Mouse (Mus musculus) limb, embryonic 13.5 days (tissue): ENCODE measurements around the gene Ctrc. TPM values are rescaled to one million over a fixed set of nuclear protein-coding genes. Genes with fewer than 3 reads are reported as not detected.

ENCODE experiments used
- ATAC-seq: fragments of 200-750 bp; cut with Nextera tagmentation; 2 replicates; pipeline ENCODE4 v1.8.0; 2017; ENCODE audit warnings: low read depth, moderate number of reproducible peaks, moderate TSS enrichment; ENCODE audit not compliant: low FRiP score
- H3K27ac ChIP-seq: fragments of 300-500 bp; sonication (generic); 2 replicates; pipeline ENCODE4 v1.5.1; 2015; ENCODE audit warnings: inconsistent platforms, mild to moderate bottlenecking, moderate library complexity
- H3K27me3 ChIP-seq: fragments of 300-500 bp; sonication (generic); 2 replicates; pipeline ENCODE4 v1.6.1; 2015; ENCODE audit warnings: mild to moderate bottlenecking, inconsistent platforms
- H3K36me3 ChIP-seq: fragments of 300-500 bp; sonication (generic); 2 replicates; pipeline ENCODE4 v1.6.1; 2015; ENCODE audit warnings: inconsistent platforms, mild to moderate bottlenecking, moderate library complexity
- H3K4me1 ChIP-seq: fragments of 300-500 bp; sonication (generic); 2 replicates; pipeline ENCODE4 v1.6.1; 2015; ENCODE audit warnings: inconsistent platforms
- H3K4me2 ChIP-seq: fragments of 300-500 bp; sonication (generic); replicated peaks from 2 replicates; pipeline ENCODE4 v1.6.1; 2015; ENCODE audit warnings: inconsistent platforms, mild to moderate bottlenecking, moderate library complexity
- H3K4me3 ChIP-seq: fragments of 300-500 bp; sonication (generic); 2 replicates; pipeline ENCODE4 v1.5.1; 2015; ENCODE audit warnings: moderate library complexity, mild to moderate bottlenecking, inconsistent platforms
- H3K9ac ChIP-seq: fragments of 300-500 bp; sonication (generic); 2 replicates; pipeline ENCODE4 v1.6.1; 2015; ENCODE audit warnings: mild to moderate bottlenecking, inconsistent platforms
- H3K9me3 ChIP-seq: fragments of 300-500 bp; sonication (generic); 2 replicates; pipeline ENCODE4 v1.6.1; 2016; ENCODE audit warnings: inconsistent platforms
- WGBS: fragments of 180-500 bp; shearing (Covaris S2); methylation state at CpG from one replicate; pipeline ENCODE4 v1.1.7; 2015; 5-methylcytosine and 5-hydroxymethylcytosine counted together
- polyA plus RNA-seq: library from polyadenylated mRNA; unstranded; fragments of >200 nt; fragmentation: Nextera tagmentation; extraction: Ambion mirVana; gene quantifications from 2 replicates; pipeline ENCODE4 v1.2.1, GENCODE M21; 2015

Gene Ctrc
- polyA plus RNA-seq, 1 experiment from 2014 or later = not detected

DNA sequence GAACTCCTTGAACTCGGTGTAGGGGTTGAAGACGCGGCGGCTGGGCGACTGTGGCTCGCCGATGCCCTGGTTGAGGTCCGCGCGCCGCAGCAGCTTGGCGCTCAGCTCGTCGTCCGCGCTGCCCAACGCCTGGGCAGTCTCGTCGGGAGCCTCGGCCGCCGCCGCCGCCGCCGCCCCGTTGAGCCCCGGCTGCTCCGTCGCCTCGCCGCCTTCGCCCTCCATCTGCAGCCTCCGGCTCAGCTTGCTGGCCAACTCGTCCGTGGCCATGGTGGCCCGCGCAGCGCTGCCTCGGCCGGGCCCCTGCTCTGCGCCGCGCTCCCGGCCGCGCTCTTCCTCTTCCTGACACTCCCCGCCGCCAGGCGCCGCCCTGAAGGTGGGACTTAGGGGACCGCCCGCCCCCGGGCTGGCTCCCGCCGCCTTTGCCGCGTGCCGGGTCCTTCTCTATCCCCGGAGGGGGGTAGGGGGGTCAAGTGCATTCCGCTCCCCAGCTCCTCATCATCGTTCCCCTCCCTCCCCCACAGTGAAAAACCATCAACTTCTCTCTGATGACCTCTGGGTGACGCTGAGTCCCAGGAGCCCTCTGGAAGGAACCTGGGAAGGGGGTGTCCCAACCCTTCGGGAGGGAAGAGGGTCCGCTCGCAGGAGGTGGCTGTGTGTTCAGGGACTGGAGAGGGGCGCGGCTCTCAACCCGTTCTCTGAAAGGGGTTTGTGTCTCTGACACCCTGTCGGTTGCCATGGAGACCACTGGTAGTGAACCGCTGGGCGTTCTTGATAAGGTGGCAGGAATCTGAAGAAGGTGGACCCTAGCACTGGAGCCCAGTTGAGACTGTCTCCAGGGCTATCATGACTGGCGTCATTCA, 28.7 kb upstream of the Ctrc start, which contains the start of gene Efhd2:
Efhd2 (minus strand) TSS at position 320 of the 860 bp plus-strand sequence.
- peaks cover 39% of the 10 kb centered on the region for H3K4me1 ChIP-seq
- WGBS = under 1% methylated on average over 62 of the region's 73 CpGs
- peaks cover 9% of the 10 kb centered on the region; the same call in 1 of the 2 replicates for H3K36me3 ChIP-seq
- peak; percentile 89 for ATAC-seq
- peak within 1 kb of the TSS; percentile 82 for H3K9ac ChIP-seq
- H3K4me2 ChIP-seq = peak within 1 kb of the TSS; percentile 92
- H3K9me3 ChIP-seq = no peaks in the 10 kb centered on the region
- H3K27me3 ChIP-seq = peaks cover 19% of the 10 kb centered on the region
- H3K4me3 ChIP-seq = peak within 1 kb of the TSS; percentile 73
- H3K27ac ChIP-seq = no peak within 1 kb of the TSS

DNA sequence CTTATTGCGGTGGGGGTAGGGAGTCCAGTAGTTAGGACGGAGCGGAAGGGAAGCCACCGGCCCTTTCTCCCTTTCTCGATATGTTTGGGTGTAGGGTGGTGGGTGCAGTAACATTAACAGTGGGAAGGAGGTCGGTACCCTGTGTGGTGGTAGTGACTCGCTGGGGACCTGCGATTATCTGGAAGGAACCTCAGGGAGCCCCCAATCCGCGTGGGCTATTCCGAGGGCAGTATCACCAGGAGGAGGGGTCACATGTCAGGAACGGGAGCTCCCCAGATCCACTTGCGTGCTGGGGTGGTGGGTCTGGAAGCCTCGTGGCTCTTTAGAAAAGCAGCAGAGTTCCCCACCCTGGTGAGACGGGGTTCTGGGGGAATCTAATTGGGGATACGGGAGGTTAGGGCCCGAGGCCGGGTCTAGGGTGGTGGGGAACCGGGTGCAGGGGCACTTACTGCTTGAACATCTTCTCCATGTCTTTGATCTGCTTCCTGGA, 28.0 kb upstream of the Ctrc start:
- Histone ChIP-seq H3K4me2 (peak overlapping the region; percentile 92), H3K4me3 (peak overlapping the region; percentile 73), H3K36me3 (peaks cover 9% of the 10 kb centered on the region; the same call in 1 of the 2 replicates), H3K4me1 (peaks cover 43% of the 10 kb centered on the region), H3K9ac (peak overlapping the region; percentile 82), H3K27ac (no peak overlapping the region), H3K9me3 (no peaks in the 10 kb centered on the region), H3K27me3 (peaks cover 16% of the 10 kb centered on the region)
- WGBS = 3% methylated on average over 19 of the region's 19 CpGs
- peak; percentile 4; the same call in 1 of the 2 replicates for ATAC-seq

DNA sequence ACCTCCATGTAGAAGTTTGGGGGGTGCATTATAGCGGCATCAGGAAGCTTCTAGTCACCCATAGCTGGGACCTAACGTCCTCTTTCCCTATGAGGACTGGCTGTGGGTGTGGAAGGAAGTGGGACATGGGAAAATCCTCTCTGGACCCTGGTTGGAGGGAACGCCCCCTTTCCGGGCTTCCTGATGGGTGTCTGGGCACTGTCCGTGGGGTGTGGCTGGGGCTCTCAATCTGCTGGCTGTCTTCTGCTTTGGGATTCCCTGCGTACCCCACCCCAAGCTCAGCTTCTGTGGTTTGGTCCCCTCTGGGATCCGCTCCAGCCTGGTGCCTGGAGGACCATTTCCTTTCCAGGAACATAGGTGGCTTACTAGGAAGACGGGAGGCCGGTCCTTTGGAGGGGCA, 26.8 kb upstream of the Ctrc start:
- no peak for ATAC-seq
- peak overlapping the region; percentile 73 for H3K4me3 ChIP-seq
- peaks cover 13% of the 10 kb centered on the region for H3K27me3 ChIP-seq
- no peaks in the 10 kb centered on the region for H3K9me3 ChIP-seq
- H3K9ac ChIP-seq = 0 out of 2 replicates have a peak overlapping the region, but pooled peaks have one; percentile 82
- 83% methylated on average over 9 of the region's 9 CpGs for whole genome bisulfite sequencing
- no peak overlapping the region for H3K27ac ChIP-seq
- peaks cover 9% of the 10 kb centered on the region; the same call in 1 of the 2 replicates for H3K36me3 ChIP-seq
- H3K4me1 ChIP-seq = peaks cover 48% of the 10 kb centered on the region
- H3K4me2 ChIP-seq = peak overlapping the region; percentile 92

DNA sequence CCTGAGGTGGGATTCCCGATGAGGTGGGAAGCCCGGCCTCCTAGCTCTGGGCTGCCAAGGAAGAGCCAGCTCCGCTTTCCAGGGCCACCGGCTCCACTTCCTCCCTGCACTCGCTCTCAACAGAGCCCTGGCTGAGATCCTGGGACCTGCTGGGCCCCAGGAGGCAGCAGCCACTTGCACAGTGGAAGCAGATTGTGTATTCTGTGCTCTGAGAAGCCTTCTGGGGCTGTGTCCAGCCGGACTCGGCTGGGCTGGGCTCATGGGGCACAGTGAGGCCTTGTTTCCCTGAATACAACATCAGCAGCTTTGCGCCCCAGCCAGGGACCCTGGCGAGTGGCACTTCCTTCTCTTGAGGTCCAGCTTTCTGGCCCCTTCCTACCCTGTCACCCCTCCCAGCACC, 25.8 kb upstream of the Ctrc start:
- peaks cover 9% of the 10 kb centered on the region; the same call in 1 of the 2 replicates for H3K36me3 ChIP-seq
- peak overlapping the region; percentile 92 for H3K4me2 ChIP-seq
- 0 out of 2 replicates have a peak overlapping the region, but pooled peaks have one; percentile 1 for H3K9ac ChIP-seq
- peaks cover 7% of the 10 kb centered on the region for H3K27me3 ChIP-seq
- no peak overlapping the region for H3K4me3 ChIP-seq
- H3K9me3 ChIP-seq = no peaks in the 10 kb centered on the region
- H3K4me1 ChIP-seq = peaks cover 59% of the 10 kb centered on the region
- WGBS = 66% methylated on average over 9 of the region's 9 CpGs
- H3K27ac ChIP-seq = peak overlapping the region; percentile 52; the same call in 1 of the 2 replicates
- no peak for ATAC-seq

DNA sequence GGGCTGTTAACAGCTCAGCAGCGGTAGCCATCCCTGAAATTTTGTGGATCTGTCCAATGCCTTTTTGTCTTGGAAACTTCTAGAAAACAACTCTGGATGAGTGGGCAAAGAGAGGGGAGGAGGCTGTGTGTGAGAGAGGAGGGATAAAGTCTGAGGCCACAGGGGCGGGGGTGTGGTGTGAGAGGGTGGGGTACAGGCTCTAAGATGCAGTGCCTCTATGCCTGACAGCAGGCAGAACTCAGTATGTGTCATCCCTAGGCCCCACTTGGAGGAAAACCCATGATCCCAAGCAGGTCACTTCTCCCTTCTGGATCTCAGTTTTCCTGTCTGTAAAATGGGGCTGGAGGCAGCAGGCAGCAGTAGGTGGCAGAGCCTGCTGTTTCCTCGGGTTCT, 25.2 kb upstream of the Ctrc start:
- H3K9me3 ChIP-seq = no peaks in the 10 kb centered on the region
- peak overlapping the region; percentile 52; the same call in 1 of the 2 replicates for H3K27ac ChIP-seq
- H3K4me1 ChIP-seq = peaks cover 65% of the 10 kb centered on the region
- H3K4me3 ChIP-seq = no peak overlapping the region
- WGBS = 90% methylated on average over 3 of the region's 3 CpGs
- H3K27me3 ChIP-seq = peaks cover 6% of the 10 kb centered on the region
- H3K9ac ChIP-seq = no peak overlapping the region
- ATAC-seq = no peak
- H3K36me3 ChIP-seq = peaks cover 9% of the 10 kb centered on the region; the same call in 1 of the 2 replicates
- H3K4me2 ChIP-seq = peak overlapping the region; percentile 92

DNA sequence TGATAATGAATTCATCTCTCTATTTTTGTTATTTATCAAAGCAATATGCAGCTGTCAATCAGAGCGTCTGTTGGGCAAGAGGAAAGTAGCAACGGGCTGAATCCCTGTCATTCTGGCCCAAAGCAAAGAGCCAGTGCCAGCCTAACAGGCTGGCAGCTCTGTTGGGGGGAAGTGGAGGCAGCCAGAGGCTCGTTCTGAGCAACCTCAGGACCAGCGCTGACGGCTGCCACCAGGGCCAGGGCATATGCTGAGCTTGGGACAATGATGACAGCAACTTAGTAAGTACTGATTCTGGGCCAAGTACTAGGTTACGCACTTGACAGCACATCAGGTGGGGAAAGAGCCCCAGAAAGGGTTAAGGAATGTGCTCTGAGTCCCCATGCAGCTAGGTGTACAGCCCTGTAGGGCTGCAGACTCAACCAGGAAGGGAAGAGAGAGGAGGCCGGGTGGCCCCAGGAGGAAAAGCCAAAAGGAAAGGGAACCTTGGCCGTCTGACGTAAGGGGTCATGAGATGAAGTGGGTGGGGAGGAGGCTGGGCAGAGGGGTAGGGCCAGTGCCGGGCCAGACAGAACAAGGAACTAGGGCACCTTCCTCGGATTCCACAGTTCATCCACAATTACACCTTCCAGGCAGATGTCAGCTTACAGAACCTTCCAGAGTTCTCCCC, 24.6 kb upstream of the Ctrc start:
- 82% methylated on average over 11 of the region's 11 CpGs for WGBS
- H3K27me3 ChIP-seq = peaks cover 3% of the 10 kb centered on the region; the same call in 1 of the 2 replicates
- no peak for ATAC-seq
- peaks cover 9% of the 10 kb centered on the region; the same call in 1 of the 2 replicates for H3K36me3 ChIP-seq
- peaks cover 67% of the 10 kb centered on the region for H3K4me1 ChIP-seq
- H3K27ac ChIP-seq = no peak overlapping the region
- H3K4me3 ChIP-seq = no peak overlapping the region
- H3K4me2 ChIP-seq = no peak overlapping the region
- H3K9ac ChIP-seq = no peak overlapping the region
- H3K9me3 ChIP-seq = no peaks in the 10 kb centered on the region

DNA sequence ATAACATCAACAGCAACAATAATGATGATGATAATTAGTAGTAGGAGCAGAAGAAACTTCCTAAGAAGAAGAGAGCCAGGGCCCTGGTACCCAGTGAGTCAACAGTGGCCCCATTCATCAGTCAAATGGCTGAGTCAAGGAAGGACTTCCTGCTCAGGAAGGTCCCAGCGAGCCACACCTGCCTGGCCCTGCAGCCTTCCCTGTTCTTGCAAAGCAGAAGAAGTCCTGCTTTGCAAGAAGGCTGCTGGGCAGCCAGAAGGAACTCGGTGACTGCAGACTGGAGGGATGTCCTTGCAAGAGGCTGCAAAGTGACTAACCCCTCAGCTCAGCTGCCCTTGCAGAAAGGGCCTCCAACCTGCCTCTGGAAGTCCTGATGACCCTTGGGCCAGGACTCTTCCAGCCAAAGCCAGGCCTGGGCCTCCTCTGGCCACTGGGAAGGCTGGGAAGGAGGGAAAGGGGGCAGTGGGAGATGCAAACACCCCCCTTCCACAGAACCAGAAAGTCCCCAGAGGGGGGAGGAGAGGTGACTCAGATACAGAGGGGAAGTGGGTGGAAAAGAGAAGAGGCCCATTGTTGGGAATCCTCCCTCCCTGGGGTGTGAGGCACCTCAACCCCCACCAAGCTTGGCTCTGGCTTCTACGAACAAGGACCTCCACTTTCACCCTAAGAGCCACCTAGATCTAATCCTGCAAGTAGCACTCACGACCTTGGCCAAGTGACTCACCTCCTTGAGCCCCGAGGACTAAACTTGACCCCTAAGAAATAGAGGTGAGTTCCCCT, 23.5 kb upstream of the Ctrc start:
- Histone ChIP-seq H3K27ac (no peak overlapping the region; the same call in 1 of the 2 replicates), H3K4me2 (no peak overlapping the region), H3K36me3 (peaks cover 9% of the 10 kb centered on the region; the same call in 1 of the 2 replicates), H3K27me3 (peaks cover 3% of the 10 kb centered on the region; the same call in 1 of the 2 replicates), H3K4me3 (no peak overlapping the region), H3K9ac (no peak overlapping the region; the same call in 1 of the 2 replicates), H3K9me3 (no peaks in the 10 kb centered on the region), H3K4me1 (peaks cover 62% of the 10 kb centered on the region)
- WGBS = 71% methylated on average over 5 of the region's 5 CpGs
- ATAC-seq = no peak

DNA sequence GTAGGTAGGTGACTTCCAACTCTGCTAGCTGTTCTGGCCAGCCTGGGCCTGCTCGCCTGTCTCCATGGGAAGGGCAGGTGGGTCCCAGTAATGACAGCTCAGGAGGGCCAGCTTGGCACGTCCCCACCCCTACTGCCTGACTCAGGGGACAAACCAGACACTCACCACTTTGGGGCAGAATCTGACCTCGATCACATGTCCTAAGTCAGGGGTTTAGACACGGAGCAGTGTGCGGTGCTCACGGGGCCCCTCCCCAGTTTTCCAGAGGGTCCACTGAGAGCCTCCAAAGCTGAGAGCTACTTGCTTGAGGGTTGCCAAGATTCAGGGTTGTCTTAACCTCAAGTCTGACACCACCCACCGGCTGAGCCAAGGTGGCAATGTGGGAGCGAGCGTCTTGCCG, 21.9 kb upstream of the Ctrc start:
- peak overlapping the region; percentile 74; the same call in 1 of the 2 replicates for H3K27ac ChIP-seq
- no peak for ATAC-seq
- 75% methylated on average over 10 of the region's 10 CpGs for WGBS
- H3K9me3 ChIP-seq = no peaks in the 10 kb centered on the region
- H3K4me1 ChIP-seq = peaks cover 51% of the 10 kb centered on the region
- H3K9ac ChIP-seq = no peak overlapping the region
- H3K27me3 ChIP-seq = peaks cover under 1% of the 10 kb centered on the region; the same call in 1 of the 2 replicates
- peaks cover 9% of the 10 kb centered on the region; the same call in 1 of the 2 replicates for H3K36me3 ChIP-seq
- no peak overlapping the region for H3K4me2 ChIP-seq
- no peak overlapping the region for H3K4me3 ChIP-seq

DNA sequence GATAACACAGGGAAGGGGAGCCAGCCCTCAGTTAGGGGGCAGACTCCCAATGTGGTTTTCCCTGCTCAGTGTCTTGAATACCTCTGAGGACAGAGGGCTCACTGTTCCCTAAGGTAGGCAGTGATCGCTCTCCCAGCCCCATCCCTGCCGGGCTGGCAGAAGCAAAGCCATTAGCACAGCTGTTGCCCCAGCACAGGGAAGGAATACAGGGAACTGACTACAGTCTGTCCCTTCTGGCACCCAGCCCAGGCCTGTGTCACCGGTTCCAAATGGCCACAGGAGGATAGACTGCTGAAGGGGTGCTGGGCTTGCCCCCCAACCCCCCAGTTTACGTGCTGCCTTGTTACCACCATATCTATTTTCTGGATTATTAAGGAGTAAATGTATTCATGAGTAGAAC, 21.3 kb upstream of the Ctrc start:
- peaks cover 9% of the 10 kb centered on the region; the same call in 1 of the 2 replicates for H3K36me3 ChIP-seq
- WGBS = 36% methylated on average over 4 of the region's 4 CpGs
- peak overlapping the region; percentile 74 for H3K27ac ChIP-seq
- no peaks in the 10 kb centered on the region for H3K9me3 ChIP-seq
- H3K4me3 ChIP-seq = no peak overlapping the region
- peak overlapping the region; percentile 37 for H3K9ac ChIP-seq
- no peaks in the 10 kb centered on the region for H3K27me3 ChIP-seq
- peak; percentile 60 for ATAC-seq
- H3K4me2 ChIP-seq = peak overlapping the region; percentile 30
- peaks cover 46% of the 10 kb centered on the region for H3K4me1 ChIP-seq

DNA sequence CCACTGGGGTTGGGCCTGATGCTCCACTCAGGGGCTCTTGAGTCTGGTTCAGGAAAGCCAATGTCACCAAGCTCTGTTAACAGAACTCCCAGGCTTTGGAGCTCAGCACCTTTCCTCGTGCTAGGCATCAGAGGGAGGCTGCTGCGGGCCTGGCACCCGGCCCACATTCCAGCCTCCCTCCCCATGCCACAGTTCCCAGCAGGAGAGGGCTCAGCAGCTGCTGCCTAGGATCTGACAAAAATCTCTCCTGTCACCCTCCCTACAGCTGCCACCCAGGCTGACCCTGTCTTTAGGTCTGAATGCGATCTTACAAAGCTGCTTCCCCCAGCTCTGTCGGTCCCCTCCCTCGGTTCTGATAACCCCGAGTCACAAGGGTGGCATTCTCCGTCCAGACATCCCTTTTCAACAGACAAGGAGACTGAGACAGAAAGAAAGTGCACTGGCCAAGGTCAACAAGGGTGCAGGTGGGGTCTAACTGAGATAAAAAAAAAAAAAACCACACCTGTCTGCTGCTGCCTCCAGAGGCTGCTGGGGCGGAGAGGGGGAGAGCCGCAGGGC, 20.9 kb upstream of the Ctrc start:
- Histone ChIP-seq H3K9me3 (no peaks in the 10 kb centered on the region), H3K4me2 (peak overlapping the region; percentile 30), H3K4me1 (peaks cover 41% of the 10 kb centered on the region), H3K27ac (peak overlapping the region; percentile 74), H3K9ac (peak overlapping the region; percentile 37), H3K27me3 (no peaks in the 10 kb centered on the region), H3K4me3 (no peak overlapping the region), H3K36me3 (peaks cover 10% of the 10 kb centered on the region; the same call in 1 of the 2 replicates)
- peak; percentile 79 for ATAC-seq
- 34% methylated on average over 10 of the region's 10 CpGs for whole genome bisulfite sequencing

DNA sequence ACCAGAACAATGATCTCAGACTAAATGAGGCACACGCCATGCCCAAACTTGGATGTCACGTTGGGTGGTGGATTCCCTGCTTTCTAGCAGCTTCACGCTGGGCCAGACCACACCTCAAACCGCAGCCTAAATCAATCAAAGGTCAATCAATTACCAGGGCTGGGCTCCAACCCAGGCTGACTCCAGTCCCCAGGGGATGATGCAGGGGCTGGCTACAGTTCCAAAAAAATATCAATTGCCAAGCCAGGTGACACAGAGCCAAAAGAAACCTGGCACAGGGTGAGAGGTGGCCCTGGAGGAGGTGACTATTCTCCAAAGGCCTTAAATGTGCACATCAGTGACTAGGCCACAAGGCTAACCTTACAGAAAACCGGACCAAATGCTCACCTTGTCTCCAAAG, 19.4 kb upstream of the Ctrc start:
- no peak overlapping the region for H3K4me3 ChIP-seq
- no peaks in the 10 kb centered on the region for H3K9me3 ChIP-seq
- H3K4me2 ChIP-seq = no peak overlapping the region
- no peaks in the 10 kb centered on the region for H3K27me3 ChIP-seq
- no peak for ATAC-seq
- peaks cover 28% of the 10 kb centered on the region for H3K4me1 ChIP-seq
- peaks cover 9% of the 10 kb centered on the region; the same call in 1 of the 2 replicates for H3K36me3 ChIP-seq
- no peak overlapping the region for H3K9ac ChIP-seq
- 89% methylated on average over 5 of the region's 5 CpGs for WGBS
- no peak overlapping the region for H3K27ac ChIP-seq
